Mouse (Mus musculus) mesoderm, embryonic 11.5 days (tissue): ENCODE measurements around the gene 2310039H08Rik.

Experiments
- DNase-seq: peaks from one replicate; pipeline ENCODE4 v3.0.0-alpha.2; 2012; ENCODE audit warnings: low read depth, low spot score

The 2310039H08Rik gene

GRCm38 (mm10) chr17:46808376-46808775 lies 35.9 kb downstream of the 2310039H08Rik start:
- no peak for DNase-seq

- DNase-seq: no peak
Observed at GRCm38 (mm10) chr17:46809131-46809830, 36.8 kb downstream of the 2310039H08Rik start.

GRCm38 (mm10) chr17:46810672-46811071 lies 38.2 kb downstream of the 2310039H08Rik start:
- no peak for DNase-seq

GRCm38 (mm10) chr17:46812442-46812841 lies 40.0 kb downstream of the 2310039H08Rik start:
- DNase-seq: no peak

GRCm38 (mm10) chr17:46813637-46814036 lies 41.2 kb downstream of the 2310039H08Rik start:
- DNase-seq: no peak

DNA sequence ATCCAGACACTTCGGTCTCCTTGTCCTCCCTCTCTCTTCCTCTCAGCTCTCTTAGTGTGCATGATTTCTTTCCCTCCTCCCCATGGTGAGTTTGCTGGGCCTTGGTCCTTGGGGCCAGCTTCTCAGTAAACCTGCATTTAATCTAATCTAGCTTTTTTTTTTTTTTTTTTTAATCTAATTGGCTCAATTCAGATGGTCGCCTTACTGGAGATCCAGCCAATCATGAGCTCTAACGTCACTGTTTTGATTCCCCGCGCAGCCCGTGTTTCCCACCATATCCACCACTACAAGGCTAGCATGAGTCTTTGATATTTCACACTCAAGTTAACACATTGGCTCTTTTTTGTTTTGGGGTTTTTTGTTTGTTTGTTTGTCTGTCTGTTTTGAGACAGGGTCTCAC lies 42.1 kb downstream of the 2310039H08Rik start:
- no peak for DNase-seq

DNA sequence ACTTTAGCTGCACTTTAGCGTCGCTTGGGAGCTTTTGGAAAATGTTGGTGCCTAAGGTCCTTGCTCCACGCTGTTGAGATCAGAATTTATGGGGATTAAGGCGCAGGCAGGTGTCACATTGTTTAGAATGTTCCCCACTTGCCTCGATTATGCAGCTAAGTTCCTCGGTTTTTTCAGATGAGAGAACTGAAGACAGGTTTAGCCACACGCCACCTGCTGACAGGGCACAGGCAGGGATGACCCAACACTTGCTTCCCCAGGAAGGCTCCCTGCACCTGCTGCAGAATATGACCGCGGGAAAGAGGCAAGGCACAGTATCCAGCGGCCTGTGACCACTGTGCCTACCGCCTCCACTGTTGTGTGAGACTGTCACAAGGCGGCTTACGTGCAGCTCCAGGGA lies 43.9 kb downstream of the 2310039H08Rik start:
- no peak for DNase-seq

DNA sequence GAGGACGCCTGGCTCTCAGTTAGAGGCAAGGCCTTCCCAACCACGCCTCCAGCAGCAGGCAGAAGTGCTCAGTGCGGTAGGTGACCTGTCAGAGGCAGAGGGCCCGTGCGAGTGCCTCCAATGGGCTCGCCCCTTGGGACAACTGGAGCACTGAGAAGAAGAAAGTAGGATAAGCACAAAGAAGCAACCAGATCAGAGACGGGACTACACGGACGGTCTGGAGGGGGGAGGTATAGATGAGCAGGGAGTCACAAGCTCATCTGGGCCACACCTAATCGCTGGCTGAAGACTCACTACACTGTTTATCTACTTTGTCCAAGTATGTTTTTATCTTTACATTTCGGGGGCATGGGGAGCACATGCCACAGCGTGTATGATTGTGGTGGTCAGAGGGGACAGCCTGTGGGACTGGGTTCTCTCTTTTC lies 45.3 kb downstream of the 2310039H08Rik start:
- no peak for DNase-seq

- no peak for DNase-seq
Observed at GRCm38 (mm10) chr17:46820628-46821027, 48.2 kb downstream of the 2310039H08Rik start.
